Mouse (Mus musculus): ENCODE measurements around the gene Khdc4. TPM values are rescaled to one million over a fixed set of nuclear protein-coding genes. Genes with fewer than 3 reads are reported as not detected.

Gene Khdc4
- polyA plus RNA-seq, 1 experiment from 2014 or later: 92.2 TPM

GRCm38 (mm10) chr3:88654621-88655020 is 31.0 kb upstream of the Khdc4 start:
- 54% methylated on average over 4 of the region's 4 CpGs for WGBS
- H3K4me3 ChIP-seq (ENCODE audit: low read length): no peak overlapping the region
- H3K4me2 ChIP-seq (replicated peaks; ENCODE audit: low read depth, low read length): no peak overlapping the region
- no peaks in the 10 kb centered on the region for H3K36me3 ChIP-seq (ENCODE audit: insufficient read depth, low read length)
- H3K9ac ChIP-seq (replicated peaks; ENCODE audit: low read length): no peak overlapping the region
- H3K4me1 ChIP-seq (ENCODE audit: insufficient read depth, low read length): no peaks in the 10 kb centered on the region; the same call in 1 of the 2 replicates
- no peaks in the 10 kb centered on the region for H3K27me3 ChIP-seq (ENCODE audit: insufficient read depth, low read length)
- H3K9me3 ChIP-seq (ENCODE audit: low read length): no peaks in the 10 kb centered on the region
- ATAC-seq (ENCODE audit: low FRiP score, low TSS enrichment): no peak
- H3K27ac ChIP-seq (ENCODE audit: low read length): no peak overlapping the region

DNA sequence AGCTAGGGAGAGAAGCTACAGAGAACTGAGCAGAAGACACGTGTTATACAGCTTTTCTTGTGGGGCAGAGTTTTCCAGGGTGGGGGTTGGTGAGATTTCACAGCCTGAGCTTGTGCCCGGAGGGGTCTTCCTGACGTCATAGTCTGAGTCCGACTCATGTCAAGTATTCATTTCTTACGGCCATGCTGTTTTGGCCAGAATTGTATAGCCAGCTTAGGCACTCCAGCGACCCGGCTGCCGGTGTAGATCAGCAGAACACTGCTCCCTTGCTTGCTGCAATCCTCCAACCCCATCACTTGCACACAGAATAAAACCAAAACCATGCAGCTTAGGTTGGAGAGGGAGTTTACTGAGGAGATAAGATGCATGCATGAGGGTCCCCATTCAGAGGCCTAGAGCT is 30.0 kb upstream of the Khdc4 start:
- Histone ChIP-seq H3K4me2 (replicated peaks; ENCODE audit: low read depth, low read length) (no peak overlapping the region), H3K9ac (replicated peaks; ENCODE audit: low read length) (no peak overlapping the region), H3K27ac (ENCODE audit: low read length) (no peak overlapping the region), H3K36me3 (ENCODE audit: insufficient read depth, low read length) (no peaks in the 10 kb centered on the region), H3K4me1 (ENCODE audit: insufficient read depth, low read length) (no peaks in the 10 kb centered on the region; the same call in 1 of the 2 replicates), H3K9me3 (ENCODE audit: low read length) (no peaks in the 10 kb centered on the region), H3K27me3 (ENCODE audit: insufficient read depth, low read length) (no peaks in the 10 kb centered on the region), H3K4me3 (ENCODE audit: low read length) (no peak overlapping the region)
- 66% methylated on average over 8 of the region's 8 CpGs for WGBS
- ATAC-seq (ENCODE audit: low FRiP score, low TSS enrichment): no peak

GRCm38 (mm10) chr3:88658441-88659127 is 27.0 kb upstream of the Khdc4 start:
- Histone ChIP-seq H3K27me3 (ENCODE audit: insufficient read depth, low read length) (no peaks in the 10 kb centered on the region), H3K36me3 (ENCODE audit: insufficient read depth, low read length) (no peaks in the 10 kb centered on the region), H3K4me1 (ENCODE audit: insufficient read depth, low read length) (no peaks in the 10 kb centered on the region; the same call in 1 of the 2 replicates), H3K4me3 (ENCODE audit: low read length) (no peak overlapping the region), H3K9me3 (ENCODE audit: low read length) (no peaks in the 10 kb centered on the region), H3K9ac (replicated peaks; ENCODE audit: low read length) (no peak overlapping the region), H3K27ac (ENCODE audit: low read length) (no peak overlapping the region), H3K4me2 (replicated peaks; ENCODE audit: low read depth, low read length) (no peak overlapping the region)
- 65% methylated on average over 5 of the region's 5 CpGs for WGBS
- ATAC-seq (ENCODE audit: low FRiP score, low TSS enrichment): no peak

DNA sequence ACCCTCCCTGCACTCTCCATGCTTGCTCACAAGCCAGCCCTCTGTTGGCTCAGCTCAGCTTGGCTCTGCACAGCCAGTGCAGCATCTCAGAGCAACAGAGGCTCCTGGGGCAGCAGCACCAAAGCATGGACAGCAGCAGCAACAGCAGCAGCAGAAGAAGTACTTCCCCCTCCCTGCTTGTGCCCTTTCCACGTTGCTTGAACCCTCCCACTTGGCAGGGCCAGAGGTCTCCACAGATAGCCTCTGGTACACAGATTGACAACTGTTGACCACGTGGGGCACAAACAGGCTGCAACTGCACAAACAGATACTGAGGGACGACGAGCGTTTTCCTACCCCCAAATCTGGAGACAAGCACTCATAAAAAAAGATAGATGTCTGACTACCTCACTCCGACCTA is 25.8 kb upstream of the Khdc4 start:
- no peak overlapping the region for H3K4me2 ChIP-seq (replicated peaks; ENCODE audit: low read depth, low read length)
- no peaks in the 10 kb centered on the region for H3K9me3 ChIP-seq (ENCODE audit: low read length)
- no peak for ATAC-seq (ENCODE audit: low FRiP score, low TSS enrichment)
- no peak overlapping the region for H3K27ac ChIP-seq (ENCODE audit: low read length)
- H3K36me3 ChIP-seq (ENCODE audit: insufficient read depth, low read length): no peaks in the 10 kb centered on the region
- H3K27me3 ChIP-seq (ENCODE audit: insufficient read depth, low read length): no peaks in the 10 kb centered on the region
- H3K4me1 ChIP-seq (ENCODE audit: insufficient read depth, low read length): no peaks in the 10 kb centered on the region; the same call in 1 of the 2 replicates
- no peak overlapping the region for H3K9ac ChIP-seq (replicated peaks; ENCODE audit: low read length)
- H3K4me3 ChIP-seq (ENCODE audit: low read length): no peak overlapping the region
- WGBS: 15% methylated on average over 6 of the region's 6 CpGs

DNA sequence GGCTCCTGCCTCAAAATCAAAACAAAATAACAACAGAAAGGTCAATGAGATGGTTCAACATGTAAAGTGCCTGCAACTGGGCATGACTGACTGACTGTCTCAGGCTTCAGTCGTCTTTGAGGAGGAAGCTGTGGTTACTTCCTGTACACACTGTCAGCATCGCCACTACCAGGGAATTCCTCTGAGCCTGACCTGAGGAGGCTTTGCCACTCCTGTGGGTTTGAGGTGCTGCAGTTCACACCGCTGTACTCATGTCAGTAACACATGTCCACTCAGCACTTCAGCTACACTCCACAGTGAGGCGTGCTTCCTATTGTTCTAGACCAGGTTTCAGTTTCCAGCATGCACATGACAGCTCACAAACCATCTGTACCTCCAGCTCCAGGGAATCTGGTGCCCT is 21.5 kb upstream of the Khdc4 start:
- Histone ChIP-seq H3K27ac (ENCODE audit: low read length) (no peak overlapping the region), H3K27me3 (ENCODE audit: insufficient read depth, low read length) (no peaks in the 10 kb centered on the region), H3K9me3 (ENCODE audit: low read length) (no peaks in the 10 kb centered on the region), H3K4me3 (ENCODE audit: low read length) (no peak overlapping the region), H3K4me1 (ENCODE audit: insufficient read depth, low read length) (no peaks in the 10 kb centered on the region), H3K9ac (replicated peaks; ENCODE audit: low read length) (no peak overlapping the region), H3K4me2 (replicated peaks; ENCODE audit: low read depth, low read length) (no peak overlapping the region), H3K36me3 (ENCODE audit: insufficient read depth, low read length) (no peaks in the 10 kb centered on the region)
- 68% methylated on average over 4 of the region's 4 CpGs for WGBS
- ATAC-seq (ENCODE audit: low FRiP score, low TSS enrichment): no peak

DNA sequence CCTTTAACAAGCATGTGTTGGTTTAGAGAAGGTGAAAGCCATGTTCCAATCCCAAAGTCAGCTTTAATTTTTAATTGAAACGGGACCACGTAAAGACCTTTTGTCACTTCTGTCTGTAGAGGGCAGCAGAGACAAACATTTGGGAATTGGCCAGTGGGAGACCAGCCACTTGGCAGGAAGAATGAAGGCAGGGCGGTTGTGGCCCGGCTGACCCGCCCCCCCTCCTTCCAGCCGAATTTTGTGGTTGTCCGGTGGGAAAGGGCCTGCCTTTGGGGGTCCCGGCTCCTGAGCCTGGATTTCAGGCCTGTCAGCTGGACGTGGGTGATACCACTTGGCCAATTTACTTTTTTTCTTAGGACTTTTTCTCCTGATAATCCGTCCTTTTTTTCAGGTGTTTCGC is 8.2 kb upstream of the Khdc4 start:
- ATAC-seq (ENCODE audit: low FRiP score, low TSS enrichment): peak; percentile 81
- 8% methylated on average over 11 of the region's 11 CpGs for WGBS
- H3K9ac ChIP-seq (replicated peaks; ENCODE audit: low read length): peak overlapping the region; percentile 70

GRCm38 (mm10) chr3:88683814-88684213 is 1.8 kb upstream of the Khdc4 start:
- no peak for ATAC-seq (ENCODE audit: low FRiP score, low TSS enrichment)
- Histone ChIP-seq H3K9me3 (ENCODE audit: low read length) (no peaks in the 10 kb centered on the region), H3K4me3 (ENCODE audit: low read length) (no peak overlapping the region), H3K27me3 (ENCODE audit: insufficient read depth, low read length) (no peaks in the 10 kb centered on the region), H3K9ac (replicated peaks; ENCODE audit: low read length) (no peak overlapping the region), H3K4me1 (ENCODE audit: insufficient read depth, low read length) (peaks cover 10% of the 10 kb centered on the region), H3K4me2 (replicated peaks; ENCODE audit: low read depth, low read length) (no peak overlapping the region), H3K36me3 (ENCODE audit: insufficient read depth, low read length) (peaks cover 12% of the 10 kb centered on the region), H3K27ac (ENCODE audit: low read length) (no peak overlapping the region)
- 90% methylated on average over 2 of the region's 2 CpGs for WGBS

More for the DNA sequence above, 8.2 kb upstream of the Khdc4 start:
- peak overlapping the region; percentile 72 for H3K4me2 ChIP-seq (replicated peaks; ENCODE audit: low read depth, low read length)
- no peak overlapping the region for H3K27ac ChIP-seq (ENCODE audit: low read length)
- no peaks in the 10 kb centered on the region for H3K36me3 ChIP-seq (ENCODE audit: insufficient read depth, low read length)
- H3K9me3 ChIP-seq (ENCODE audit: low read length): no peaks in the 10 kb centered on the region
- H3K4me3 ChIP-seq (ENCODE audit: low read length): peak overlapping the region; percentile 45
- 0 out of 2 replicates have a peak, but pooled peaks cover 3% of the 10 kb centered on the region for H3K4me1 ChIP-seq (ENCODE audit: insufficient read depth, low read length)
- H3K27me3 ChIP-seq (ENCODE audit: insufficient read depth, low read length): no peaks in the 10 kb centered on the region

- Histone ChIP-seq H3K9me3 (ENCODE audit: low read length) (no peaks in the 10 kb centered on the region), H3K4me3 (ENCODE audit: low read length) (peak overlapping the region; percentile 98), H3K27me3 (ENCODE audit: insufficient read depth, low read length) (no peaks in the 10 kb centered on the region), H3K4me1 (ENCODE audit: insufficient read depth, low read length) (peaks cover 10% of the 10 kb centered on the region), H3K27ac (ENCODE audit: low read length) (peak overlapping the region; percentile 98), H3K9ac (replicated peaks; ENCODE audit: low read length) (no peak overlapping the region; the same call in 1 of the 2 replicates), H3K36me3 (ENCODE audit: insufficient read depth, low read length) (peaks cover 17% of the 10 kb centered on the region), H3K4me2 (replicated peaks; ENCODE audit: low read depth, low read length) (peak overlapping the region; percentile 65)
- WGBS: 70% methylated on average over 6 of the region's 8 CpGs
- no peak for ATAC-seq (ENCODE audit: low FRiP score, low TSS enrichment)
Measured at GRCm38 (mm10) chr3:88684236-88684979, 1.2 kb upstream of the Khdc4 start.

DNA sequence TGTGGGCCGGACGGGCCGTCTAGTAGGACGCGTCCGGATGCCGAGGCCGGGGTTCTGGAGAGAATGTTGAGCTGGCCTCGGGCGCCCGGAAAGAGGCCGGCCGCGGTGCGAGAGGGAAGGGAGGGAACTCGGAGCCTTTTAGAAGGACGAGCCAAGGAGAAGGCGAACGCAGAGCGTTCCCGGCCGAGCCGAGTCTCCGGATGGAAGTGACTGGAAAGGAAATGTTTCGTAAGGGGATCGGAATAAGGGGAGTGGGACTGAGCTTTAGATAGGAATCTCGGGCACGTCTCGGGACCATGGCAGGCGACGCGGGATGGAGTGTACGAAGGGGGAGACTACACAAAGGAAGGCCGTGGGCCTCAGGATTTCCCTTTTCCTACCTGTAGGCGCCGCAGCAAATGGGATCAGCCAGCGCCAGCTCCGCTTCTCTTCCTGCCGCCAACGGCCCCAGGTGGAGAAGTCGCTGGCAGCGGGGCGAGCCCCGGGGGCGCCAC is 402 bp downstream of the Khdc4 start:
- Histone ChIP-seq H3K4me1 (ENCODE audit: insufficient read depth, low read length) (peaks cover 10% of the 10 kb centered on the region), H3K27ac (ENCODE audit: low read length) (peak overlapping the region; percentile 98), H3K36me3 (ENCODE audit: insufficient read depth, low read length) (peaks cover 33% of the 10 kb centered on the region), H3K4me3 (ENCODE audit: low read length) (peak overlapping the region; percentile 98), H3K27me3 (ENCODE audit: insufficient read depth, low read length) (no peaks in the 10 kb centered on the region), H3K4me2 (replicated peaks; ENCODE audit: low read depth, low read length) (peak overlapping the region; percentile 96), H3K9ac (replicated peaks; ENCODE audit: low read length) (peak overlapping the region; percentile 98), H3K9me3 (ENCODE audit: low read length) (no peaks in the 10 kb centered on the region)
- peak; percentile 71 for ATAC-seq (ENCODE audit: low FRiP score, low TSS enrichment)
- under 1% methylated on average over 42 of the region's 45 CpGs for WGBS
